Mouse (Mus musculus) ovary, postnatal 14 days (tissue): Measurements from ENCODE around the gene Satl1.
"Not testable (repeated sequence)": the region's sequence is repeated elsewhere in the genome, so short reads cannot be mapped to it uniquely, and the experiment has no call there.

Experiments used
- DNase-seq: peaks from one replicate; pipeline ENCODE4 v3.0.0; 2022; ENCODE audit warnings: low spot score

Satl1 gene

DNA sequence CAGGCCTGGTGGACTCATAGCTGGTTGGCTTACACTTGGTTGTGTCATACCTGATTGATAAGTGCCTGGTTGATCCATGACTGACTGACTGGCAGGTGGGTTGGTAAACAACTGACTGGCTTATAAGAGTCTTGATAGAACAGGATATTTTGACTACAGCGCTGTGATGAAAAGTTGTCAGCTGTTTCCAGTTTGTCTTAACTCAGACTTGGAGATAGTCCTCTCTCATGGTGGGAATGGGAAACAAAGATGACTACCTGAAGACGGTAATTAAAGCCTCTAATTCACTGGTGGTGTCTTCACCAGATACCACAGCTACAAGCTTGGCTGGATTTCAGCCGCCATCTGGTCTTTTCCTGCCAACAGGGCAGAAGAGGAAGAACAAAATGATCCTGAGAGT, at the start of gene Satl1:
Gene Satl1 (minus strand): TSS at position 101 of the 400 bp plus-strand sequence.
- DNase-seq: no peak

- DNase-seq: no peak
These were observed 31.5 kb upstream of the Satl1 start for GRCm38 (mm10) chrX:112438064-112438463.

DNA sequence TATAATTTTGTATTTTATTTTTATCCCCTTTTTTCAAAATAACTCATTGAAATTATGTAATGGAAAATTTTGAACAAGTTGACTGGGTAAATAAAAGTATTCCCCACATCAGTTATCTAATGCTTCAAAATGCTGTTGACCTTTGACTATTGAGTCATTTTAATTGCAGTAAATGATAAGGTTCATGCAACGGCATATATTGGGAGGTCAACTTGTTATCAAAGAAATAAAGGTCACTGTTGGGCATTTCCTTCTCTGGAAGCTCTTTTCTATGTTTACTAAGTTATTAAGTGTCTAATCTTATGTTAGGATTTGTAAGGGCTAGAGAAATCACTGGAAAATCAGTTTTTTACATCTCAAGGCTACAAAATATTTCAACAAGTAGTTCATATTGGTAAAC, 31.0 kb upstream of the Satl1 start:
- DNase-seq: no peak

- not testable (repeated sequence) for DNase-seq
These were observed 16.4 kb upstream of the Satl1 start for GRCm38 (mm10) chrX:112422998-112423397.

DNA sequence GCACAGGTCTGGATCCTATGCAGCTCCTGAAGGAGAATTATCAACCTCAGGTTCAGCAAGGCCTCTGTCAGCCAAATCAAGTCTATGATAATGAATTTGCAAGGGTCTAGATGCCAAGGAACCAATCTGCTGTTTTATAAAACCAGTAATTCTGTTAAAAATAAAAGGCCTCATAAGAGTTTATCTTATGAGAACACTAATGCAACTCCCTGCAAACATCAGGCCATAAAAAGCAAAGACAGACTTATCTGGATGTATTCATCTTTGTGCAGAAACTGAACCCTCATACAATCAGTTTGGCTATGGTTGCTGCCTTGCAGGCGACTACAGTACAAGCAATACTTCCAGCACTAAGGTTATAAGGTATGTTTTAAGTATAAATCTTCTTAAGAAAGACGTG, 5.7 kb upstream of the Satl1 start:
- DNase-seq: no peak

DNA sequence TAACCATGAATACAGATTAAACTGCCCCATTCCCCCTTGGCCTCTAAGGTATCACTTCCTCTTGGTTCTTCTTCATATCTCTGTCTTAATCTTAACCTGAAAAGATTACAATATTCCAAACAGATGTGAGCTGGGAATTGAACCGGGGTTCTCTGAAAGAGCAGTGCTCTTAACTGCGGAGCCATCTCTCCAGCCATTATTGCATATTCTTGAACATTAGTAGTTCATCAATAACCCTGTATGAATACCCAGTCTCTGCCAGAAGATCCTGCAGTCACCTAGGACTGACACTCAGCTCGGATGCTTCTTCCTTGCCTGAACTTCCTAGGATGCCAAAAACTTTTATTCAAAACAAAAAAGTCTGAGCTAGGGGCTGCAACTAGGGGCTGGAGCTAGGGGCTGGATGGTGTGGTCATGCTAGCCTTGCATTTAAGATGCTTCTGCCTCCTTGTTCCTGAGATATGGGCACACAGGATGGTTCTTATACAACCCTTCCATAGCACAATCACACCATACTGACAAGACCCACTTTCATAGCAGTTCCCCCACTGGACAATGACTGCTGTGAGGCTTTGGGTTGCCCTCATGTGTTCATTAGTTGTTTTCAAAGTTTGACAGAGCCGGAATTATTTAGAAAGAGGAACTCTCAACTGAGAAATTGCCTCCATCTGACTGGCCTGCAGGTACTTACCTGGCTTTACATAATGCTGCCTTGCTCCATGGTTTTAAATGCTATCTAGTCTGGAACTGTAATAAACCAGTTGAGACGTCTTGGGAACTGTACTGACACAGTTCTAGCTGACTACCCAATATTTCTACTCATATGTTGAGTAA, 35.8 kb downstream of the Satl1 start:
- peak; percentile 14 for DNase-seq

DNA sequence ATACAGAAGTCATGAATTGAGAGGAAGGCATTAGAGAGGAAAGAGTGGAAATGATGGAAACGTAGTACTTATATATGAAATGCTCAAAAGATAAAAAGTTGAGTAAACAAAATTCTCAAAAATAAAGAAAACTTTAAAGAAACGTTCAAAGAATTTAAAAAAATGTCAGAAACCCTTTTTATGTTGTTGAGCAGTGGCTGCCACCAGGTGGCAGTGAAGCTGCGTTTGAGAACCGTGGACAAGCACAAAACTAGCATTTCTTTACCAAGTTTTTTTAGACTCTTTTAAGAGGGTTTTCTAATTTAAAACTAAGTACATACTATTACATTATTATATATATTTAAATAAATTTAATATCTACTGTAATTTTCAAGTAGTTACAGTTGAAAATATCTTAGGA, 38.2 kb downstream of the Satl1 start:
- DNase-seq: no peak

GRCm38 (mm10) chrX:112348395-112348791, 58.2 kb downstream of the Satl1 start:
- DNase-seq: no peak

DNA sequence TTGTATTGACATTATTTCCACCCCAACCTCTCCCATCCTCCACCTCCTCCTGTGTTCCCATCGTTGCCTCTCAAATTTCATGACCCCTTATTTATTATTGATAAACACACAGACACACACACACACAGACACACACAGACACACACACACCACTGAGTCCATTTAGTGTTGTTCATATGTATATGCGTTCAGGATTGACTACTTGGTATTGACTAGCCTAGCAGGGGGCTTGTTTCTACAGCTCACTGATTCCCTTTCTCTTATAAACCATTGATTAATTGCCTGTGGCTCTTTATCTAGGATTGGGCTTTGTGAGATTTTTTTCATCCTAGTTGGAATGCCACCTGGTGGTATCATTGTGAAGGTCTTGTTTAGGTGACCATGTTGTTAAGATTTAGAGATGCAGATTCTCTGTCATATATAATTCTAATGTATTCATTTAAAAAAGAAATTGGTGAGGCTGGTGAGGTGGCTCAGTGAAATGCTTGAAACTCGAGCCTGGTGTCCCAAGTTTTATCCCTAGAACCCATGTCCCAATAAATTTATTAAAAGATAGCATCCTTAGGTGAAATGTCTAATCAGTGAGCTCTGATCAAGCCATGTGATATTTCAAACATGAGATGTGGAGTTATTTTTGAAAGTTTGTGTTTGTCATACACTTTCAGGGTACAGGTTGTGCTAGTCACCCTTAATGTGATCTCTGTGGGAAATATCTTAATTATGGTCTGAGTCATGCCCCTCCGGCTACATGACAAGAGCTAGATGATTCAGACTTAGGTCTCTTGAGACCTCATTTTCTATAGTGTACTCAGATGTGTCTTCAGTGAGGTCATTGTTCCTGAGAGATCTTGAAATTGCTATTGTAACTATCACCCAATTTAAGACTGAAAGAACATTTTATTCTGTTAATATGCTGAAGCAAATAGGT, 58.8 kb downstream of the Satl1 start:
- DNase-seq: no peak

- no peak for DNase-seq
These were observed 67.1 kb downstream of the Satl1 start for GRCm38 (mm10) chrX:112339486-112339885.
